Mouse (Mus musculus): ENCODE results near the gene Zfp362. TPM values are rescaled to one million over a fixed set of nuclear protein-coding genes. Genes with fewer than 3 reads are reported as not detected.

Gene Zfp362
- total RNA-seq, 1 experiment from 2014 or later: 8.5 TPM

DNA sequence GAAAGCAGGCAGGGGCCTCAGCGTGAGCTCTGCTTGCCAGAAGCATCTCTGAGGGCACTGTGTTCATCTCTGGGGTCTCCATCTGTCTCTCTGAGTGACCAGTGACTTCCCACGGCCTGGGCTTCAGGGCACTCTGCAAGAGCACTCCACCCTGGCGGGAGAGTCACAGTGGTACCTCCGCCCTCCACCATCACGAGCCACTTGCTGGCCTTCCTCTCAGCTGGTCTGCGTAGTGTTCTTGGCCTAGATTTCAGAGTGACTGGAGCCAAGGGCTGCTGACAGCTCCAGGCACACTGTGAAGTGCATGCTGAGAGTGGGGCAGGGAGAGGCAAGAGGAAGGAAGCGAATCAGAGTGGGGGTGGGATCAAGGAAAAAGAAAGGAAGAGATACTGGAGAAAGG, 81.8 kb downstream of the Zfp362 start:
- no peak for ATAC-seq (replicated peaks in 1 of 2; ENCODE audit: insufficient read depth in 1 of 2, low FRiP score in 2 of 2, low TSS enrichment in 1 of 2, low read depth in 1 of 2, poor library complexity in 2 of 2, severe bottlenecking in 2 of 2)

DNA sequence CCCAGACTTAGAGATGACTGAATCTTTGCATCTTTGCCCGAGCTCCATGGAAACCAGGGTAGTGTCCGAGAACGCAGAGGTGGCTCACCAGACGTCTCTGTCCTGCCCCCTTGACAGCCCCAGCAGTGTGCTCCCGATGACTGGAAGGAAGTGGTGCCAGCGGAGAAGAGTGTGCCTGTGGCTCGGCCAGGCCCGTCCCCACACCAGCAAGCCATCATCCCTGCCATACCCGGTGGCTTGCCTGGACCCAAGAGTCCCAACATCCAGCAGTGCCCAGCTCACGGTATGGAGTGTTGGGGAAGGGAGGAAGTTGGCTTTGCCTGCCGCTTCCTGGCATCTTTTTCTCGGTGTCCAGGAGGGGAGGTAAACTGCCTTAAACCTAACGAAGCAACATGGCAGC, 82.4 kb downstream of the Zfp362 start:
- ATAC-seq (replicated peaks in 1 of 2; ENCODE audit: insufficient read depth in 1 of 2, low FRiP score in 2 of 2, low TSS enrichment in 1 of 2, low read depth in 1 of 2, poor library complexity in 2 of 2, severe bottlenecking in 2 of 2): no peak

Other genes starting within 250 kb of the Zfp362 start
- 3.7 and 4.7 TPM in 2 replicates for gene Zscan20, start 195.9 kb downstream of the Zfp362 start, total RNA-seq (2017)
- 0.25 and 1.4 TPM in 2 replicates for gene Tlr12, start 187.4 kb downstream of the Zfp362 start, total RNA-seq (2017)
- 15.8 and 18.8 TPM in 2 replicates for gene Phc2, start 151.3 kb downstream of the Zfp362 start, total RNA-seq (2017)
- gene A3galt2, start 50.7 kb downstream of the Zfp362 start, total RNA-seq (2017): not detected in 2 replicates
- 1.2 and 1.4 TPM in 2 replicates for gene Trim62, start 77.5 kb upstream of the Zfp362 start, total RNA-seq (2017)
- 2.8 and 16.9 TPM in 2 replicates for gene Azin2, start 156.4 kb upstream of the Zfp362 start, total RNA-seq (2017)
- gene Ak2, start 185.9 kb upstream of the Zfp362 start, total RNA-seq (2017): 129 and 145 TPM in 2 replicates